Mouse (Mus musculus): Measurements from ENCODE around the gene Acadl.

The Acadl gene

DNA sequence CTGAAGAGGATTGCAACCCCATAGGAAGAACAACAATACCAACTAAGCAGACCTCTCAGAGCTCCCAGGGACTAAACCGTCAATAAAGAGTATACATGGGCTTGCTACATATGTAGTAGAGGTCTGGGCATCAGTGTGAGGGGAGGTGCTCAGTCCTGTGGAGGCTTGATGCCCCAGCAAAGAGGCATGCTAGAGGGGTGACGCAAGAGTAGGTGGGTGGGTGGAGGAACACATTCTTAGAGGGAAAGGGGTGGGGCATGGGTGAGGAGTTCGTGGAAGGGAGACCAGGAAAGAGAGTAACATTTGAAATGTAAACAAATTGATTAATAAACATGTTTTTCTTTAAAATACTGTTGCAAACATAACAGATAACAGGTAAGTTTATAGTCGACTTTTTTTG, 82.0 kb downstream of the Acadl start:
- no peak for DNase-seq (ENCODE audit: low read depth, low spot score)
